Mouse (Mus musculus) stomach, postnatal 0 days (tissue): Measurements from ENCODE around the gene Lrch4.

Experiments
- CTCF ChIP-seq: IDR thresholded peaks from 2 replicates; pipeline ENCODE4 v1.5.1; 2016; ENCODE audit warnings: antibody characterized with exemption, low read depth, mild to moderate bottlenecking, moderate library complexity
- EP300 ChIP-seq: optimal IDR thresholded peaks from 2 replicates; pipeline ENCODE3; 2016; ENCODE audit warnings: antibody characterized with exemption

GRCm38 (mm10) chr5:137613076-137613475 lies 15.8 kb upstream of the Lrch4 start:
- TF ChIP-seq CTCF (0 out of 2 replicates have a peak, but pooled peaks have one; percentile 1), EP300 (no peak)
